Mouse (Mus musculus) heart, embryonic 14.5 days (tissue): Measurements from ENCODE around the gene Ctsw. TPM values are rescaled to one million over a fixed set of nuclear protein-coding genes. Genes with fewer than 3 reads are reported as not detected.

Source experiments
- ATAC-seq: fragments of 200-750 bp; cut with Nextera tagmentation; 2 replicates; pipeline ENCODE4 v1.8.0; 2017; ENCODE audit warnings: low read depth, moderate TSS enrichment; ENCODE audit not compliant: insufficient number of reproducible peaks, insufficient read depth, low FRiP score
- H3K27ac ChIP-seq, 2 experiments: fragments of 200-500 bp in 1 of 2; fragments of 300-500 bp in 1 of 2; sonication (generic) in 1 of 2; replicated peaks in 1 of 2; 2 replicates each; pipeline ENCODE4 v1.5.1; 2012 to 2014; ENCODE audit warnings: low read depth in 2 of 2, low read length in 2 of 2, control low read depth in 1 of 2, mild to moderate bottlenecking in 1 of 2, mixed read lengths in 1 of 2; ENCODE audit not compliant: control insufficient read depth in 1 of 2, insufficient read depth in 1 of 2
- H3K27me3 ChIP-seq: fragments of 300-500 bp; sonication (generic); 2 replicates; pipeline ENCODE4 v1.6.1; 2014; ENCODE audit warnings: mild to moderate bottlenecking, low read length, control low read depth; ENCODE audit not compliant: control insufficient read depth, insufficient read depth
- H3K36me3 ChIP-seq: fragments of 300-500 bp; sonication (generic); 2 replicates; pipeline ENCODE4 v1.6.1; 2014; ENCODE audit warnings: mild to moderate bottlenecking, control low read depth, low read length, mixed read lengths; ENCODE audit not compliant: control insufficient read depth, insufficient read depth
- H3K4me1 ChIP-seq, 2 experiments: fragments of 200-500 bp in 1 of 2; fragments of 300-500 bp in 1 of 2; sonication (generic) in 1 of 2; 2 replicates each; pipeline ENCODE4 v1.6.1; 2012 to 2014; ENCODE audit warnings: low read length in 2 of 2, control low read depth in 1 of 2, mixed read lengths in 1 of 2; ENCODE audit not compliant: control insufficient read depth in 2 of 2, insufficient read depth in 2 of 2
- H3K4me2 ChIP-seq: fragments of 300-500 bp; sonication (generic); 2 replicates; pipeline ENCODE4 v1.6.1; 2014; ENCODE audit warnings: mild to moderate bottlenecking, low read length
- H3K4me3 ChIP-seq, 2 experiments: fragments of 200-500 bp in 1 of 2; fragments of 300-500 bp in 1 of 2; sonication (generic) in 1 of 2; 2 replicates each; pipeline ENCODE4 v1.5.1; 2012 to 2014; ENCODE audit warnings: low read length in 2 of 2, mild to moderate bottlenecking in 2 of 2, control low read depth in 1 of 2, low read depth in 1 of 2, moderate library complexity in 1 of 2; ENCODE audit not compliant: control insufficient read depth in 1 of 2, insufficient read depth in 1 of 2
- H3K9ac ChIP-seq: fragments of 300-500 bp; sonication (generic); 2 replicates; pipeline ENCODE4 v1.6.1; 2014; ENCODE audit warnings: mild to moderate bottlenecking, low read length
- H3K9me3 ChIP-seq: fragments of 300-500 bp; sonication (generic); 2 replicates; pipeline ENCODE4 v1.6.1; 2016; ENCODE audit warnings: low read length, control low read depth; ENCODE audit not compliant: control insufficient read depth
- WGBS: fragments of 180-500 bp; shearing (Covaris S2); extraction: QIAGEN DNeasy Blood & Tissue Kit; methylation state at CpG from one replicate; pipeline ENCODE4 v1.1.7; 2014; 5-methylcytosine and 5-hydroxymethylcytosine counted together
- polyA plus RNA-seq: library from polyadenylated mRNA; unstranded; fragments of >200 nt; fragmentation: Nextera tagmentation; extraction: Ambion mirVana; gene quantifications from 2 replicates; pipeline ENCODE4 v1.2.1, GENCODE M21; 2014

The Ctsw gene
- polyA plus RNA-seq, 1 experiment from 2014 or later, result 1.4 TPM

DNA sequence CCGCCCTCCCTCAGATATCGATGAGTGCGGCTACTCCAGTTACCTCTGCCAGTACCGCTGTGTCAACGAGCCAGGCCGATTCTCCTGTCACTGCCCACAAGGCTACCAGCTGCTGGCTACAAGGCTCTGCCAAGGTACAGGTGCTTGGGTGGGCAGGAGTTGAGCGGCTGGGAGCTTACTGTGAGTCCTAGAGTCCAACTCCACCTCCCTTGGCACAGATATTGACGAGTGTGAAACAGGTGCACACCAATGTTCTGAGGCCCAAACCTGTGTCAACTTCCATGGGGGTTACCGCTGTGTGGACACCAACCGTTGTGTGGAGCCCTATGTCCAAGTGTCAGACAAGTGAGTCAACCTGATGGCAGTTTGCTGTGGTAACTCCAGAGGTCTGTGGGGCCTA is 11.7 kb upstream of the Ctsw start:
- Histone ChIP-seq H3K36me3 (peaks cover 82% of the 10 kb centered on the region), H3K4me1 (peaks cover 7 to 11% of the 10 kb centered on the region in 2 experiments; a peak in 2 of 4 replicates), H3K27me3 (no peaks in the 10 kb centered on the region), H3K27ac (no peak overlapping the region), H3K9me3 (no peaks in the 10 kb centered on the region), H3K9ac (no peak overlapping the region), H3K4me2 (no peak overlapping the region), H3K4me3 (no peak overlapping the region)
- no peak for ATAC-seq
- 91% methylated on average over 10 of the region's 10 CpGs for WGBS

DNA sequence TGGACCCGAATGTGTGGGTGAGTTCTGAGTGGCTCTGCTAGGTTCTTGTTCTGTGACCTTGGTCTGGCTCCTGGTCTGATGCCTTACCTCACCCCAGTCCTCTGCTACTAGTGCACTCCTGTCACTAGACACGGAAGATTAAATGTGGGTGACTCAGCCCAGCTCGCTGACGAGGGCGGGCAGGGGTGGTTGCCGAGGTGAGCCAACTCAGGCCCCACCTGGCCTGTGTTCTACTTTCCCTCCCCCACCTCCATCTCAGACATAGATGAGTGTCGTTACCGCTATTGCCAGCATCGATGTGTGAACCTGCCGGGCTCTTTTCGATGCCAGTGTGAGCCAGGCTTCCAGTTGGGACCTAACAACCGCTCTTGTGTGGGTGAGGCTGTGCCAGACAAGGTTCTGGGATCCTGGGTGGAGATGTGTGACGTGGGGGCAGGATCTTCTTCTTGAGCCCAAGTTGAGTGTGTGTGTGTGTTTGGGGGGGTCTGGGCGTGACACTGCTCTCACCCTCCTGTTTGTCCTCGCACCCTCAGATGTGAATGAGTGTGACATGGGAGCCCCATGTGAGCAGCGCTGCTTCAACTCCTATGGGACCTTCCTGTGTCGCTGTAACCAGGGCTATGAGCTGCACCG is 9.5 kb upstream of the Ctsw start:
- WGBS, result 89% methylated on average over 18 of the region's 18 CpGs
- no peak for ATAC-seq
- H3K36me3 ChIP-seq, result peaks cover 59% of the 10 kb centered on the region

GRCm38 (mm10) chr19:5477004-5477667 is 8.8 kb upstream of the Ctsw start:
- Histone ChIP-seq H3K9ac (no peak overlapping the region), H3K4me1 (peaks cover 7 to 18% of the 10 kb centered on the region in 2 experiments; a peak in 3 of 4 replicates), H3K27ac (no peak overlapping the region), H3K4me3 (no peak overlapping the region), H3K9me3 (no peaks in the 10 kb centered on the region), H3K27me3 (no peaks in the 10 kb centered on the region), H3K36me3 (peaks cover 53% of the 10 kb centered on the region), H3K4me2 (no peak overlapping the region)
- 85% methylated on average over 10 of the region's 10 CpGs for WGBS
- ATAC-seq, result no peak

More for the DNA sequence above, 9.5 kb upstream of the Ctsw start:
- no peaks in the 10 kb centered on the region for H3K9me3 ChIP-seq
- no peak overlapping the region for H3K4me2 ChIP-seq
- peaks cover 7 to 18% of the 10 kb centered on the region in 2 experiments; a peak in 3 of 4 replicates for H3K4me1 ChIP-seq
- no peak overlapping the region for H3K9ac ChIP-seq
- H3K27me3 ChIP-seq, result no peaks in the 10 kb centered on the region
- no peak overlapping the region for H3K27ac ChIP-seq
- H3K4me3 ChIP-seq, result no peak overlapping the region

DNA sequence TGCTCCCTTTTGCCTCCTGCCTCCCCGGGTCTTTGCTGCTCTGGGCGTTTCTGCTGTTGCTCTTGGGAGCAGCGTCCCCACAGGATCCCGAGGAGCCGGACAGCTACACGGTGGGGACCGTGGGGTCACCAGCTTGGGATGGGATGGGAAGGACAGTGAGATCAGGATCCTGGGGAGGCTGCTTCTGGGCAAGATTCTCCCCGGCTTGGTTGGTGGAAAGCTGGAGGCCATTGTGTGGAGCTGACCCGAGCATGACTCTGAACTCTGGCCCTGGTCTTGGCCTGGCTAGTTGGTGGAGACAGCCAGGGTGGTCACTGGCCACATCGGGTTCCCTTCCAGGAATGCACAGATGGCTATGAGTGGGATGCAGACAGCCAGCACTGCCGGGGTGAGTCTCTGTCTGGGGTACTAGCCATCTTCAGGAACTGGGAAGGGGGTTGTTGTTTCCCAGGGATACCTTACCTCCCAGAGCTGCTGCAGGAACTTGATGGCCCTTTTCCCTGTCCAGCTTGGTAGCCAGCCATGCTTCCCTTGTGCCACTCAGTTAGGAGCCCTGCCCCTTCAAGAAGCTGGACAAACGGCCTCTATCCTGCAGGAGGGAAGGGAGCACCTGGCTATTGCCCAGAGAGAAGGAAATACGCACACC is 6.9 kb upstream of the Ctsw start:
- peak; percentile 2; the same call in 1 of the 2 replicates for ATAC-seq
- peak overlapping the region; percentile 67 to 83 for H3K27ac ChIP-seq
- no peaks in the 10 kb centered on the region for H3K27me3 ChIP-seq
- H3K36me3 ChIP-seq, result peaks cover 34% of the 10 kb centered on the region
- H3K4me1 ChIP-seq, result peaks cover 7 to 18% of the 10 kb centered on the region in 2 experiments; a peak in 3 of 4 replicates
- H3K4me3 ChIP-seq, result peak overlapping the region; percentile 68 to 69
- WGBS, result 20% methylated on average over 13 of the region's 13 CpGs
- peak overlapping the region; percentile 85 for H3K9ac ChIP-seq
- no peaks in the 10 kb centered on the region for H3K9me3 ChIP-seq
- H3K4me2 ChIP-seq, result peak overlapping the region; percentile 92

GRCm38 (mm10) chr19:5474281-5475068 is 6.2 kb upstream of the Ctsw start:
- peak; percentile 42 for ATAC-seq
- WGBS, result 2% methylated on average over 52 of the region's 68 CpGs

DNA sequence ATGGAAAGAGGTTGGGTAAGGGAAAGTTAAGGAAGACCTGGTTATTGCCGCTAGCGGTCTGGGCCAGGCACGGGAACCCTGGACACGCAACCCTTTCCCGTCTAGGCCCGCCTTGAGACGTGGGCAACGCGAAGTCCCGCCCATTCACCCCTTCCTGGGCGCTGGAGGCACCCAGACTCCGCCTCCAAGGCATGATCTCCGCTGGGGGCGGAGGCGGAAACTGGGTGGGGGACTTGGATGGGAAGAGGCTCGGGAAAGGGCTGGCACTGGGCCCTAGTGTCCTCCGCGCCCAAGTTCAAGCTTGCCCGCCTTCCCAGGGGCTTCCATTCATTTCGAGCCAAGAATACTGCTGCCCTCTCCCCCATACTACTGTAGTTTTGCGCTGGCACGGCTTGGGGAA is 5.4 kb upstream of the Ctsw start, which contains the start of gene Efemp2:
Gene Efemp2 (plus strand): TSS at position 235 of the 400 bp plus-strand sequence.
- Histone ChIP-seq H3K9ac (peak within 1 kb of the TSS; percentile 85), H3K4me1 (peaks cover 7 to 18% of the 10 kb centered on the region in 2 experiments; a peak in 3 of 4 replicates), H3K9me3 (no peaks in the 10 kb centered on the region), H3K4me2 (peak within 1 kb of the TSS; percentile 92), H3K27me3 (no peaks in the 10 kb centered on the region), H3K27ac (peak within 1 kb of the TSS; percentile 69 to 83), H3K36me3 (peaks cover 20% of the 10 kb centered on the region), H3K4me3 (peak within 1 kb of the TSS; percentile 68 to 69)
- ATAC-seq, result peak; percentile 41
- under 1% methylated on average over 22 of the region's 22 CpGs for WGBS

More at GRCm38 (mm10) chr19:5474281-5475068, 6.2 kb upstream of the Ctsw start:
- no peaks in the 10 kb centered on the region for H3K9me3 ChIP-seq
- peak overlapping the region; percentile 69 to 83 for H3K27ac ChIP-seq
- H3K9ac ChIP-seq, result peak overlapping the region; percentile 85
- H3K27me3 ChIP-seq, result no peaks in the 10 kb centered on the region
- H3K4me2 ChIP-seq, result peak overlapping the region; percentile 92
- peaks cover 7 to 18% of the 10 kb centered on the region in 2 experiments; a peak in 3 of 4 replicates for H3K4me1 ChIP-seq
- peaks cover 27% of the 10 kb centered on the region for H3K36me3 ChIP-seq
- H3K4me3 ChIP-seq, result peak overlapping the region; percentile 68 to 69

- Histone ChIP-seq H3K9me3 (no peaks in the 10 kb centered on the region), H3K4me2 (no peak overlapping the region), H3K4me1 (peaks cover 7 to 18% of the 10 kb centered on the region in 2 experiments; a peak in 3 of 4 replicates), H3K36me3 (peaks cover 15% of the 10 kb centered on the region), H3K27ac (no peak overlapping the region), H3K27me3 (no peaks in the 10 kb centered on the region), H3K9ac (no peak overlapping the region), H3K4me3 (no peak overlapping the region)
- no peak for ATAC-seq
- WGBS, result 84% methylated on average over 3 of the region's 3 CpGs
These were observed 4.5 kb upstream of the Ctsw start for GRCm38 (mm10) chr19:5472857-5473256.
